Mouse (Mus musculus) retina, adult 2 months (tissue): ENCODE measurements around the gene Vps45.
"Not testable (repeated sequence)": the region's sequence is repeated elsewhere in the genome, so short reads cannot be mapped to it uniquely, and the experiment has no call there.

Source experiments
- DNase-seq: peaks from one replicate; pipeline ENCODE4 v3.0.0-alpha.2; 2012; ENCODE audit warnings: low read depth, low spot score

Vps45 gene

GRCm38 (mm10) chr3:95972251-95972872 lies 85.9 kb downstream of the Vps45 start:
- DNase-seq = no peak

DNA sequence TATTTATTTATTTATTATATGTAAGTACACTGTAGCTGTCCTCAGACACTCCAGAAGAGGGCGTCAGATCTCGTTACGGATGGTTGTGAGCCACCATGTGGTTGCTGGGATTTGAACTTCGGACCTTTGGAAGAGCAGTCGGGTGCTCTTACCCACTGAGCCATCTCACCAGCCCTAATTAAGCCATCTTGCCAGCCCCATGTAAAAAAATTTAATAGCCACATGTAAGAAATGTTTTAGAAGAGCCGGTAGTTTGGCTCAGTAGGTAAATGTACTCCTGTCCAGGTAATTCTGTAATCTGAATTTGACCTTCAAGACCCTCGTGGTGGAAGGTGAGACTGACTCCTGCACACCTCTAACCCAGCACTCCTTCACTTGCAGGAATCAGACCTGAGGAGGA lies 87.6 kb downstream of the Vps45 start:
- DNase-seq = not testable (repeated sequence)

GRCm38 (mm10) chr3:95969277-95969676 lies 89.0 kb downstream of the Vps45 start:
- DNase-seq = no peak

DNA sequence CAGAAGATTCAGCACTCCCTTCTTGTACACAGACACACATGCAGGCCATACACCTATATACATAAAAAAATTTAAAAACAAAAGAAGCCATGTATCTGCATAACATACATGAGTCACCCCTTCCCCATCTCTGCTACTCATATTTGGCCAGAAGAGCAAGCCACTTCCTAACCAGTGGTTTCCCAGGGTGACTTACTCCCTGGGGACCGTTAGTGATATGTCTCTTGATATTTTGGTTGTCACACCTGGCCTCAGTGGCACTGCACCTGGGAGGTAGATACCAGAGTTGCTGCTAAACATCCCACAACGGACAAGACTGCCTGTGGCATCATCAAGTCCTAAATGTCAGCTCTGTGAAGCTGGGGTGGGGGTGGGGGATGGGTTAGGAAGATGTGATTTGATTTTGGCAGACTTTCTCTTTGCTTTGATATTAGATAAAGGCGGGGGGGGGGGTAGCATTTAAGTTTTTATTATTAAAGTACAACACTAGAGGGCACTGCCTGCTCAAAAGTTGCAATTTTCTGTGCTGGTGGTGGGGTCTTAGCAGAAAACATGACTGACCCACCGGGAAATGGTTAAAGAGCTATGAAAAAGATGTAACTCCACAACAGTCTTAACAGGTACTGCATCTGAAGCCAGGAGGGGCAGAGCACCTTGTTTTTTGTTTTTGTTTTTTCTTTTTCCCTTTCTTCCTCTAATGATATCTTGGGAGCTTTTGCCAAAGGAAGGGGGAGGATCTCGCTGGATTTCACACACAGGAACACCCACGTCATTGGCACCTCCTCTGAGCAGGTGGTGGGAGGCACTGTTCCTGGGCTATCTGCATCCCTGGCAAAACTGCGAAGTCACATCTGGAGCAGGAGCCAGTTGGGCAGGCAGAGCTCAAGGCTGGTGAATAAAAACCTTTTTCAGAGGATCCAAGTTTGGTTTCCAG lies 92.5 kb downstream of the Vps45 start:
- DNase-seq = no peak

GRCm38 (mm10) chr3:95963681-95964080 lies 94.6 kb downstream of the Vps45 start:
- DNase-seq = no peak

- no peak for DNase-seq
Measured at GRCm38 (mm10) chr3:95963230-95963629, 95.0 kb downstream of the Vps45 start.

- not testable (repeated sequence) for DNase-seq
Measured at GRCm38 (mm10) chr3:95962182-95962581, 96.1 kb downstream of the Vps45 start.

- DNase-seq = peak; percentile 55
Measured at GRCm38 (mm10) chr3:95959807-95960206, 98.5 kb downstream of the Vps45 start.

GRCm38 (mm10) chr3:95959082-95959481 lies 99.2 kb downstream of the Vps45 start:
- DNase-seq = no peak

- DNase-seq = no peak
Measured at GRCm38 (mm10) chr3:95957359-95958148, 100.7 kb downstream of the Vps45 start.

DNA sequence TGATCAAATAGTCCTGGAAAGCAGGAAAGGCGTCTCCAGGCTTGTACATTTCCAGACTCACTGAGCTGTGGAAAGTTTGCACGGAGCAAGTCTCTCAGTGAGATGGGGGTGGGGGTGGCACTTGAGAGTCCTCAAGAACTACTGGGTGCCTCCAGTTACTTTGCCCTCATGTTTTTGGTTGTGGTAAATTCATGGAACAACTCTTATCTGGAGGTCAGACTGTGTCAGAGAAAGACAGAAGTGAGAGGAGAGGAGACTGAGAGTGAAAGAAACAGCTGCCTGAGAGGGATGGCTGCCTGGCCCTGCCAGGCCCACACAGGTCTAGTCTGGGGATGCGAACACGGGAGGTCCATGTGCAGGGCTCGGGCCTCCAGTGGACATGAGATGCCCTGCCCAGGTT lies 102.9 kb downstream of the Vps45 start:
- no peak for DNase-seq

DNA sequence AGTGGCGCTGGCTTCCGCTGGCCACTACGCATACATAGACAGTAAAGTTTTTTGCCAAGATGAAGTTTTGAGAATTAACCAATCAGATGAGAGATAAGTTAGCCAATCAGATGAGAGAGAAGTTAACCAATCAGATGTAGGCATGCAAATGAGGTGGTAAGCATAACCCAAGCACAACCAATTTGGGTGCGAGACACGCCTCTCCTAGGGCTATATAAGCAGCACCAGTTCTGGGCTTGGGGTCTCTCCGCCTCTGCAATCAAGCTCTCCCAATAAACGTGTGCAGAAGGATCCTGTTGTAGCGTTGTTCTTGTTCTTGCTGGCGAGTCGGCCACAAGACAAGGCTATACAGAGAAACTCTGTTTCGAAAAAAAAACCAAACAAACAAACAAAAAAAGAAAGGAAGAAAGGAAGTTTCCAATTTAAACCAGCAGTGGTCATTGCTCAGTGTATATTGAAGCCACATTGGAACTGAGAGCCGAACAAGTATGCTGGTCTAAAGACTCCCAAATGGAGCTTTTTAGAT lies 103.6 kb downstream of the Vps45 start:
- DNase-seq = not testable (repeated sequence)

DNA sequence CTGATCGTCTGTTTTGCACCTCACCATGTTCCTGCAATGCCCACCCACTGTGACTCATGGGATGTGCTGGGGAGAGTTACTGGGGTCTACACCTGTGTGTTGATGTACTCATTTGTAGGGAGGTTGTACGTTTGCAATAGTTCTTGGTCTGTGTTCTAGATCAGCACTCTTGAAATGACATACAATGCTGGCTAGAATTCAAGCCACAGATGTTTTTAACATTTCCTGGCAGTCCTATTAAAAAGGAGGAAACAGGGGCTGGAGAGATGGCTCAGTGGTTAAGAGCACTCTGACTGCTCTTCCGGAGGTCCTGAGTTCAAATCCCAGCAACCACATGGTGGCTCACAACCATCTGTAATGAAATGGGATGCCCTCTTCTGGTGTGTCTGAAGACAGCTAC lies 104.7 kb downstream of the Vps45 start:
- DNase-seq = no peak

GRCm38 (mm10) chr3:95953023-95953422 lies 105.2 kb downstream of the Vps45 start:
- DNase-seq = no peak

DNA sequence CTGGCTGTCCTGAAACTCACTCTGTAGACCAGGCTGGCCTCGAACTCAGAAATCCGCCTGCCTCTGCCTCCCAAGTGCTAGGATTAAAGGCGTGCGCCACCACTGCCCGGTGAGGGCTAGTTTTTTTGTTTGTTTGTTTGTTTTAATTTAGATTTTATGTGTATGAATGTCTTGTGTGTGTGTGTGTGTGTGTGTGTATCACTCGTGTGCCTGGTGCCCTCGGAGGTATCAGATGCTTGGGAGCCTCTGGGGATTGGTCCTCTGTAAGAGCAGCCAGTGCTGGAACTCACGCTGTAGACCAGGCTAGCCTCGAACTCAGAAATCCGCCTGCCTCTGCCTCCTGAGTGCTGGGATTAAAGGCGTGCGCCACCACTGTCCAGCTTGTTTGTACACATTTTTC lies 106.7 kb downstream of the Vps45 start:
- DNase-seq = not testable (repeated sequence)

DNA sequence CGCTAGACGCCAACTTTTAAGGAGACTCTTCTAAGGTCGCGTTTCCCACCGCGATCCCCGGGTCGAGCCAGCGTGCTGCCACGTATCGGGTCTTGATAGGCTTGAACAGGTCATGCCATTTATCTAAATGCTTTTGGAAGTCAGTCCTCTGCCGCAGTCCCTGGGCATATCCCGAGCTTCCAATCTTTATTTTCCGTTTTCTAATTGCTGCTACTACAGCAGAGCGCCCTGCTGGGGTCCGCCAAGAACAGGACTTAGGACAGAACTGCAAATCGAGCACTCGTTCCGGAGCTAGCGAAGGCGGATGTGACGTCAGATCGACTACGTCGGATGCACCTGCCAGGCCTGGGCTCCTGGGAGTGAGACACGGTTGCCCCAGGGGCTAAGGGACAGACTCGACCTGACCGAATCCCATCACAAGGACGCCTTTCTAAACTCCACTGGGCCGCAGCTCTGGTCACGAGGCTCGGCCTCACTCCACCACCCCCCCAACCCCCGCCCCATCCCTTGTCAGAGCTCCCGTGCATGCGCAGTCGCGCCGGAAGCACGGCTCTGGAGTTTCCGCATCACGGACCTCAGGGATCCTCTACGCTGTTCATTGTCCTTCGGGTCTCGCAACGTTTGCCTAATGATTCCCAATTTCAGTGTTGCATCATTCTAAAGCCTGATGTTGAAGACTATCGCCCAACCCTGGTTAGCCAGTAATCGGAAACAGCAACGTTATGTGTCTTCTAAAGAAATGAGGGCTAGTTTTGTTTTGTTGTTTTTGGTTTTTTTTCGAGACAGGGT lies 107.3 kb downstream of the Vps45 start:
- DNase-seq = peak; percentile 86
